Mouse (Mus musculus) neural tube, embryonic 11.5 days (tissue): ENCODE data around the gene Vps37c. TPM values are rescaled to one million over a fixed set of nuclear protein-coding genes. Genes with fewer than 3 reads are reported as not detected.

Source experiments
- ATAC-seq: fragments of 200-750 bp; cut with Nextera tagmentation; 2 replicates; pipeline ENCODE4 v1.8.0; 2017; ENCODE audit warnings: moderate number of reproducible peaks, mild to moderate bottlenecking, moderate TSS enrichment, moderate library complexity; ENCODE audit not compliant: insufficient read depth, low FRiP score, low TSS enrichment
- DNase-seq: peaks from one replicate; pipeline ENCODE4 v3.0.0-alpha.2; 2015; ENCODE audit warnings: low spot score
- H3K27ac ChIP-seq: fragments of 300-500 bp; sonication (generic); 2 replicates; pipeline ENCODE4 v1.5.1; 2014; ENCODE audit warnings: low read depth, mild to moderate bottlenecking, low read length
- H3K27me3 ChIP-seq: fragments of 300-500 bp; sonication (generic); 2 replicates; pipeline ENCODE4 v1.6.1; 2014; ENCODE audit warnings: mild to moderate bottlenecking, low read length, mixed read lengths; ENCODE audit not compliant: control insufficient read depth, insufficient read depth
- H3K36me3 ChIP-seq: fragments of 300-500 bp; sonication (generic); 2 replicates; pipeline ENCODE4 v1.6.1; 2014; ENCODE audit warnings: mild to moderate bottlenecking, low read length, moderate library complexity, mixed read lengths; ENCODE audit not compliant: control insufficient read depth, insufficient read depth
- H3K4me1 ChIP-seq: fragments of 300-500 bp; sonication (generic); 2 replicates; pipeline ENCODE4 v1.6.1; 2014; ENCODE audit warnings: low read length, mixed read lengths; ENCODE audit not compliant: control insufficient read depth, insufficient read depth
- H3K4me2 ChIP-seq: fragments of 300-500 bp; sonication (generic); 2 replicates; pipeline ENCODE4 v1.6.1; 2014; ENCODE audit warnings: low read depth, mild to moderate bottlenecking, moderate library complexity
- H3K4me3 ChIP-seq: fragments of 300-500 bp; sonication (generic); 2 replicates; pipeline ENCODE4 v1.5.1; 2014; ENCODE audit warnings: low read depth, low read length
- H3K9ac ChIP-seq: fragments of 300-500 bp; sonication (generic); 2 replicates; pipeline ENCODE4 v1.6.1; 2014; ENCODE audit warnings: mild to moderate bottlenecking, low read length
- H3K9me3 ChIP-seq: fragments of 300-500 bp; sonication (generic); 2 replicates; pipeline ENCODE4 v1.6.1; 2016; ENCODE audit warnings: low read length; ENCODE audit not compliant: control insufficient read depth
- WGBS: fragments of 180-500 bp; shearing (Covaris S2); extraction: QIAGEN DNeasy Blood & Tissue Kit; methylation state at CpG from one replicate; pipeline ENCODE4 v1.1.7; 2014; 5-methylcytosine and 5-hydroxymethylcytosine counted together
- polyA plus RNA-seq: library from polyadenylated mRNA; unstranded; fragments of >200 nt; fragmentation: Nextera tagmentation; extraction: Ambion mirVana; gene quantifications from 2 replicates; pipeline ENCODE4 v1.2.1, GENCODE M21; 2014

Gene Vps37c
- polyA plus RNA-seq: 34.3 and 34.4 TPM in 2 replicates

DNA sequence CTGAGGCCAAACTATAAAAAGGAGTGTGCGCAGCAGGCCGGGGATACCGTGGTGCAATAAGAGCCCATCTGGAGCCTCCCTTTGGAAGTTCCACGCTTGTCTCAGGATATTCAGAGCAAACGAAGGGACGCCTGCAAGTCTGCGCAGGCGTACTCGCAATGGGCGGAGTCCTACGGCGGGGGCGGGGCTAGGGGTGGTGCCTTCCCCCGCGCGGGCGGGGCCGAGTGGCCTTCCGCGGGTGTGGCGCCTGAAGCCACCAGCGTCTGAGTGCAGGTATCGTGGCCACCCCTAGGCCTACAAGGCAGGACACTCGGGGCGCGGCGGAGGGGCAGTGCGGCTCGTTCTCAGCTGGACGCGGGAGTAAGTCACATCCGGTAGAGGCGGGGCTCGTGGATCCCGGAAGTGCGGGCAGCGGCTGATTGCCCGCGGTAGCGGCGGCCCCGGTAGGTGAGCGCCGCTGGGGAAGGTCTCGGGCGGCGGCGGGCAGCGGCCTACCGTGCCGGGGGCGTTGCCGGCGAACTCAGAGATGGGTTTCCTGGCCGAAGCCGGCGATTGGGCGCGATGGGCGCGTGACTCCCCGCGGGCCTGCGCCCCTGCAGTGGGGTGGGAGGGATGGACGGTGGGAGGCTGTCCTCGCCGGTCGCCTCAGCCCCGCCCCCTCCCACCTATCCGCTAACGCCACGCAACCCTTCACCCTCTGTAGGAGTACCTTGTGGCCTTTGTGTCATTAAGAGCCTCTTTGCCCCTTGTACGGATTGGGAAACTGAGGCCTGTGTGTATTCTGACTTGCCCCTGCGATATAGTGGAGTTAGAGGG is at the start of gene Vps37c:
Gene Vps37c, plus strand, starts transcription at position 199 of the 816 bp plus-strand sequence.
- peaks cover 3% of the 10 kb centered on the region for H3K4me1 ChIP-seq
- no peaks in the 10 kb centered on the region for H3K9me3 ChIP-seq
- H3K4me3 ChIP-seq: peak within 1 kb of the TSS; percentile 77
- H3K27ac ChIP-seq: peak within 1 kb of the TSS; percentile 94
- no peaks in the 10 kb centered on the region for H3K36me3 ChIP-seq
- under 1% methylated on average over 64 of the region's 74 CpGs for WGBS
- ATAC-seq (peak; percentile 93), DNase-seq (peak; percentile 95)
- H3K27me3 ChIP-seq: no peaks in the 10 kb centered on the region
- H3K4me2 ChIP-seq: peak within 1 kb of the TSS; percentile 51
- peak within 1 kb of the TSS; percentile 78 for H3K9ac ChIP-seq

DNA sequence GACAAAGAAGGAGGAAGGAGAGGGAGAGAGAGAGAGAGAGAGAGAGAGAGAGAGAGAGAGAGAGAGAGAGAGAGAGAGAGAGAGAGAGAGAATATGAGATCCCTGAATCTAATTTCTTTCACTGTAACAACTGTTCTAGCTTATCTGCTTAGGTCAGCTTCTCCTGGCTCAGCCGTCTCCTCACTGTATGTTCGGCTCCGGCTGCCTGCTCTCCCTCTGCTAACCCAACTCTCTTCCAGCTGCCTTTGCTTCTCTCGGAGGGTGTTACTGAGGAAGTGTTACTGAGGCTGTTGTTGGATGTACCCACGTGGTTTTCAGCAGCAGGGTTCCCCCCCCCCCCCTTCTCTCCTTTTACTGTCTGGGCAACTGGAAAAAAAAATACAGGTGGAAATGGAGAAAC is 48.5 kb upstream of the Vps37c start:
- H3K4me1 ChIP-seq: peaks cover under 1% of the 10 kb centered on the region; the same call in 1 of the 2 replicates
- no peak for ATAC-seq
- H3K9me3 ChIP-seq: no peaks in the 10 kb centered on the region
- H3K27ac ChIP-seq: no peak overlapping the region
- H3K4me3 ChIP-seq: no peak overlapping the region
- WGBS: 15% methylated on average over 5 of the region's 5 CpGs
- H3K36me3 ChIP-seq: no peaks in the 10 kb centered on the region
- no peak for DNase-seq
- H3K27me3 ChIP-seq: peaks cover under 1% of the 10 kb centered on the region; the same call in 1 of the 2 replicates
- H3K9ac ChIP-seq: no peak overlapping the region
- no peak overlapping the region for H3K4me2 ChIP-seq

DNA sequence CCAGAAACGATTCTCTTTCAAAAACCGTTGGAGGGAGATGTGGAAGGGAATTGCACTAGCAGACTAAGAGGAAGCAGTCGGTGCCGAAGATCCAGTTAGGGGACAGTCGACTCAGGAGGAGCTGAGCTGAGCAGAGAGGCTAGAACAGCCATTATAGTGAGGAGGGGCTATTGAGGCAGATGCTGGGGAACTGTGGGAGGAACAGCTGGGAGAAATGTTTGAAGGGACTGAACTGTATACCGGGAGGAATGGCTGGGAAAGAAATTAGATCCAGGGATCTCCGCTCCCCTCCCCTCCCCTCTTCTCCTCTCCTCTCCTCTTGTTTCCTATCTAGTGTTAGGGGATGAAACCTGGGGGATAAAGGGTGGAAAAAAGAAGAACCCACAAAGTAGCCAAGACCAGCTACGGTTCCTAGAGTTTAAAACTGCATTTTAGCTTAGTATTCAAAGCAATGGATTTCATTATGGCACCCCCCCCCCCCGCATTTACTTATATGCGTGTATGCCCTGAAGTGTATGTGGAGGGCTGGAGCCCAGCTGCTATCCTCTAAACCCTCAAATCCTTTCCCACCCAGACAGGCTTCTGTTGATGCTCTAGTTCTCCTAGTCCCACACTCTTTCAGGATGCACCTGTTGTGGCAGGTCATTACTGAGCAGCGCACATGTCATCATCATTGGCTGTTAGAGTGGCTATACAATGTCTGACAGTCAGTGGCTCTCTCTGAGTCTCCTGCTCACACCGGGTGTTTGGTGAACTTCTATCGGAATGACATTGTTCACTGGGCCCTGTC is 47.8 kb upstream of the Vps37c start:
- no peak overlapping the region for H3K4me3 ChIP-seq
- no peaks in the 10 kb centered on the region for H3K36me3 ChIP-seq
- no peak overlapping the region for H3K9ac ChIP-seq
- no peak overlapping the region for H3K27ac ChIP-seq
- no peaks in the 10 kb centered on the region for H3K9me3 ChIP-seq
- H3K27me3 ChIP-seq: no peaks in the 10 kb centered on the region
- WGBS: 40% methylated on average over 13 of the region's 13 CpGs
- no peak overlapping the region for H3K4me2 ChIP-seq
- ATAC-seq: no peak
- no peak for DNase-seq
- H3K4me1 ChIP-seq: no peaks in the 10 kb centered on the region

DNA sequence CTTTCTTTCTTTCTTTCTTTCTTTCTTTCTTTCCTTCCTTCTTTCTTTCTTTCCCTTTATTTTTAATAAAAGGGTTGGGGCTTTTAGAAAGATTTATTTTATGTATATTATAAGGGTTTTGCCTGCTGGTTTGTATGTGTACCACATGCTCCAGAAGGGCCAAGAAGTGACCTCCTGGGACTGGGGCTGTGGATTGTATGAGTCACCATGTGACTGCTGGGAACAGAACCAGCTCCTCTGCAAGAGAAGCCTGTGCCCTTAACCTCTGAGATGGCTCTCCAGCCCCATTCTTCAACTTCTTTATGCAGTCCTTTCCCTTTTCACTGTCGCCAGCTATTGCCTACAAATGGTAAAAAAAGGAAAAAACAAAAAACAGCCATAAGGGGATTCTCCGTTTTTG is 42.9 kb upstream of the Vps37c start:
- no peaks in the 10 kb centered on the region for H3K36me3 ChIP-seq
- 87% methylated on average over 2 of the region's 2 CpGs for WGBS
- no peaks in the 10 kb centered on the region for H3K27me3 ChIP-seq
- no peaks in the 10 kb centered on the region for H3K9me3 ChIP-seq
- no peak overlapping the region for H3K9ac ChIP-seq
- ATAC-seq (no peak), DNase-seq (no peak)
- H3K27ac ChIP-seq: no peak overlapping the region
- H3K4me3 ChIP-seq: no peak overlapping the region
- no peaks in the 10 kb centered on the region for H3K4me1 ChIP-seq
- no peak overlapping the region for H3K4me2 ChIP-seq

DNA sequence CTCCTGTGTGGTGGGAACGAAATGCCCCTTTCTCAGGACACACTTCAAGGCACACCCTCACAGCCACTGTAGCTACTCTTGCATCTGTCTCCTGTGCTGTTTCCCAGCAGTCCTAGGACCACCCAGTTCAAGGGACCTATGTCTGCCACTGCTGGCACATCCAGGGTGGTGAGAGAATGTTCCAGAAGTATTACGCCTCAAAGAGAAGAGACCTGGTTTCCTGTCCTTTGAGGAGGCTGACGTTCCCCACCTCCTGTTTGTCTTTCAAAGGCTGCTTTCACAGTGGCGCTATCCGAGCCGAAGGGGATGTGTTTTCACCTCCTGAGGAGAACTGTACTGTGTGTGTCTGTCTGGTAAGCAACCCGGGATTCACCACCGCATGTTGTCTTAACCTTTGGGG is 40.4 kb upstream of the Vps37c start:
- no peak for ATAC-seq
- no peaks in the 10 kb centered on the region for H3K9me3 ChIP-seq
- H3K9ac ChIP-seq: no peak overlapping the region
- WGBS: 76% methylated on average over 8 of the region's 8 CpGs
- no peak overlapping the region for H3K27ac ChIP-seq
- no peaks in the 10 kb centered on the region for H3K36me3 ChIP-seq
- no peak overlapping the region for H3K4me2 ChIP-seq
- H3K4me1 ChIP-seq: no peaks in the 10 kb centered on the region
- no peak overlapping the region for H3K4me3 ChIP-seq
- no peaks in the 10 kb centered on the region for H3K27me3 ChIP-seq
- DNase-seq: no peak

DNA sequence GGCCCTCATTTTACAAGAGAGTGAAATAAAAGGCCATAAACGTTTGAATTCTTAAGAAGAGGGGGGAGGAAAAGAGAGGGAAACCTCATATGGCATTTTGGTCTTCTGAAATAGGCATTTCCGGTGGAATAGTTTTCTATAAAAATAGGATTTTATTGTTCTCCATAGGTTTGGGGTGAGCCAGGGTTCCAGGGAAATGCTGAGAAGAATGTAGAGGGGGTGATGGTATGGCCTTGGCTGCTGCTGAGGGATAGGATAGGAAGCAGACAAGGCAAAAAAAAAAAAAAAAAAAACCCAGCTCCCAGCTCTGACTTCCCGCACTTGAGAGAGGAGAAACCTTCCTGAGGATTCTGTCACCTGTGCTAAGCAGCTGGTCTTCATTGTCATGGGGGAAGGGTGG is 32.5 kb upstream of the Vps37c start:
- ATAC-seq (no peak), DNase-seq (no peak)
- no peak overlapping the region for H3K4me2 ChIP-seq
- no peak overlapping the region for H3K4me3 ChIP-seq
- no peaks in the 10 kb centered on the region for H3K4me1 ChIP-seq
- H3K27me3 ChIP-seq: no peaks in the 10 kb centered on the region
- H3K27ac ChIP-seq: no peak overlapping the region
- no peaks in the 10 kb centered on the region for H3K36me3 ChIP-seq
- H3K9ac ChIP-seq: no peak overlapping the region
- H3K9me3 ChIP-seq: no peaks in the 10 kb centered on the region
- WGBS: 51% methylated on average over 2 of the region's 3 CpGs

DNA sequence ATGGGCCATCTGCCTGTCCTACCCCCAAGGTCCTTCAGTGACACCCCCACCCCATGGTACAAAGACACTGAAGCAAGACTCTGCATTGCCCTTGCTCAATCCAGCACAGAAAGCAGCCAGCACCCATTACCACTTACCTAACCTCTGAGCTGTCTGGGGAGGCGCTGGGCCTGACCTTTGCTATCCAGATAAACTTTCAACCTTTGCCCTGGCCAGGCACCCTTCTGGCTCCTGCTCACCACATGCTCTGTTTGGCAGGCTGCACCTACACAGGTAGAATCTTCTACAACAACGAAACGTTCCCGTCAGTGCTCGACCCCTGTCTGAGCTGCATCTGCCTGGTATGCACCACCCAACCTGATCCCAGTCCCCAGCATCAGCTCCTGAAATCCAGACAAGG is 30.8 kb upstream of the Vps37c start:
- Histone ChIP-seq H3K4me3 (no peak overlapping the region), H3K9ac (no peak overlapping the region), H3K36me3 (no peaks in the 10 kb centered on the region), H3K27me3 (no peaks in the 10 kb centered on the region), H3K27ac (no peak overlapping the region), H3K9me3 (no peaks in the 10 kb centered on the region), H3K4me2 (no peak overlapping the region), H3K4me1 (no peaks in the 10 kb centered on the region)
- DNase-seq (no peak), ATAC-seq (no peak)
- WGBS: 83% methylated on average over 5 of the region's 5 CpGs

DNA sequence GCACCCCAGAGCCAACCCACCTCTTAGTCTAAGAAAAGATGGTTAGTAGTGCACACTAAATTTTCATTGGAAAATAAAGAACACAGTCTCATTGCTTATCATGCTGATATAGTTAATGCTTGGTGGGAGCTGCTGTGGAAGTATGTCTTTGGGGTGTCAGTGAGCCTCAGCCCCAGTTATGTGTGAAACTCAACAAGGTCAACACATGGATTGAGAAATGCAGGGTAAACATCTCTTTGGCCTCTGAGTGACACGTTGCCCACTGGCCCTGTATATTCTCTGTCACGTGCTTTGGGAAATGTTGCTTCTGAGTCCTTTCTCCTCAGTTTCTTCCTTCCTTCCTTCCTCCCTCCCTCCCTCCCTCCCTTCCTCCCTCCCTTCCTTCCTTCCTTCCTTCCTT is 30.1 kb upstream of the Vps37c start:
- Histone ChIP-seq H3K4me1 (no peaks in the 10 kb centered on the region), H3K27me3 (no peaks in the 10 kb centered on the region), H3K4me2 (no peak overlapping the region), H3K4me3 (no peak overlapping the region), H3K9ac (no peak overlapping the region), H3K9me3 (no peaks in the 10 kb centered on the region), H3K27ac (no peak overlapping the region), H3K36me3 (no peaks in the 10 kb centered on the region)
- DNase-seq: no peak
- 86% methylated on average over 2 of the region's 2 CpGs for WGBS
- ATAC-seq: no peak
